Mouse (Mus musculus) left cerebral cortex, adult 2 months (tissue): ENCODE measurements around the gene Trpm8. TPM values are rescaled to one million over a fixed set of nuclear protein-coding genes. Genes with fewer than 3 reads are reported as not detected.
A peak's percentile ranks its signal among the peaks of the same experiment; 100 is the strongest.

Experiments
- DNase-seq, 2 experiments: peaks; one replicate each; pipeline ENCODE4 v3.0.0; 2021 to 2022; ENCODE audit warnings: low spot score in 2 of 2, mixed read lengths in 1 of 2; ENCODE audit errors: extremely low spot score in 1 of 2
- H3K27ac ChIP-seq: fragments of 200-600 bp; 2 replicates; pipeline ENCODE4 v1.8.1; 2022
- H3K4me3 ChIP-seq: fragments of 200-600 bp; 2 replicates; pipeline ENCODE4 v1.8.1; 2022
- CTCF ChIP-seq: fragments of 200-600 bp; IDR thresholded peaks from 2 replicates; pipeline ENCODE4 v1.8.1; 2022; ENCODE audit warnings: antibody characterized with exemption, mild to moderate bottlenecking, moderate library complexity
- intact Hi-C: fragments of 180-260 bp; cut with DNase I; formaldehyde crosslinking; loops from one replicate; pipeline ENCODE4 v1.15.1; 2025
- total RNA-seq, 2 experiments: library from RNA; stranded (reverse); gene quantifications; 2 replicates each; pipeline ENCODE4 v1.2.3; 2021

Gene Trpm8
- total RNA-seq, 2 experiments from 2014 or later: 0.23 to 0.26 TPM

GRCm38 (mm10) chr1:88322146-88322545, 44.7 kb downstream of the Trpm8 start:
- no peak for DNase-seq
- TF ChIP-seq CTCF: no peak
- Histone ChIP-seq H3K27ac (no peak overlapping the region), H3K4me3 (no peak overlapping the region)
- intact Hi-C loops: no loop called here

GRCm38 (mm10) chr1:88323101-88323500, 45.6 kb downstream of the Trpm8 start:
- no peak for TF ChIP-seq CTCF
- H3K4me3 ChIP-seq: no peak overlapping the region
- H3K27ac ChIP-seq: no peak overlapping the region
- intact Hi-C loops: no loop called here
- no peak for DNase-seq

- intact Hi-C loops: no loop called here
- no peak overlapping the region for H3K4me3 ChIP-seq
- H3K27ac ChIP-seq: no peak overlapping the region
- DNase-seq: no peak
- no peak for TF ChIP-seq CTCF
Measured at GRCm38 (mm10) chr1:88339481-88339880, 62.0 kb downstream of the Trpm8 start.

- Histone ChIP-seq H3K27ac (no peak overlapping the region), H3K4me3 (no peak overlapping the region)
- DNase-seq: no peak
- TF ChIP-seq CTCF: no peak
- intact Hi-C loops: no loop called here
Measured at GRCm38 (mm10) chr1:88342615-88343014, 65.2 kb downstream of the Trpm8 start.

GRCm38 (mm10) chr1:88345580-88345979, 68.1 kb downstream of the Trpm8 start:
- intact Hi-C loops: no loop called here
- DNase-seq: no peak
- TF ChIP-seq CTCF: no peak
- Histone ChIP-seq H3K4me3 (no peak overlapping the region), H3K27ac (no peak overlapping the region)

GRCm38 (mm10) chr1:88348496-88349005, 71.1 kb downstream of the Trpm8 start:
- Histone ChIP-seq H3K4me3 (no peak overlapping the region), H3K27ac (no peak overlapping the region)
- intact Hi-C loops: no loop called here
- TF ChIP-seq CTCF: no peak
- DNase-seq: no peak

- DNase-seq: no peak
- TF ChIP-seq CTCF: no peak
- H3K4me3 ChIP-seq: no peak overlapping the region
- intact Hi-C loops: no loop called here
- no peak overlapping the region for H3K27ac ChIP-seq
Measured at GRCm38 (mm10) chr1:88350761-88351160, 73.3 kb downstream of the Trpm8 start.

- Histone ChIP-seq H3K27ac (no peak overlapping the region), H3K4me3 (no peak overlapping the region)
- DNase-seq: no peak
- no peak for TF ChIP-seq CTCF
- intact Hi-C loops: loop anchor here (5.0 kb wide), 3 partner anchors 352 to 842 kb away; no protein-coding TSS in a partner anchor
Measured at GRCm38 (mm10) chr1:88355025-88355424, 77.6 kb downstream of the Trpm8 start.

- TF ChIP-seq CTCF: no peak
- intact Hi-C loops: loop anchor here (5.0 kb wide), 3 partner anchors 352 to 842 kb away; no protein-coding TSS in a partner anchor
- DNase-seq: no peak
- Histone ChIP-seq H3K27ac (no peak overlapping the region), H3K4me3 (no peak overlapping the region)
Measured at GRCm38 (mm10) chr1:88355681-88356080, 78.2 kb downstream of the Trpm8 start.

- Histone ChIP-seq H3K4me3 (no peak overlapping the region), H3K27ac (no peak overlapping the region)
- intact Hi-C loops: loop anchor here (1.0 to 5.0 kb wide), 4 partner anchors 351 to 841 kb away; no protein-coding TSS in a partner anchor
- no peak for DNase-seq
- no peak for TF ChIP-seq CTCF
Measured at GRCm38 (mm10) chr1:88356616-88357015, 79.2 kb downstream of the Trpm8 start.

- peak; percentile 83 for TF ChIP-seq CTCF
- H3K4me3 ChIP-seq: no peak overlapping the region
- peak; percentile 55 to 60 for DNase-seq
- intact Hi-C loops: loop anchor here (1.0 to 5.0 kb wide), 4 partner anchors 350 to 840 kb away; no protein-coding TSS in a partner anchor
- no peak overlapping the region for H3K27ac ChIP-seq
Measured at GRCm38 (mm10) chr1:88357458-88358090, 80.1 kb downstream of the Trpm8 start.

- intact Hi-C loops: loop anchor here (5.0 kb wide), 3 partner anchors 349 to 839 kb away; no protein-coding TSS in a partner anchor
- DNase-seq: no peak
- no peak overlapping the region for H3K4me3 ChIP-seq
- H3K27ac ChIP-seq: no peak overlapping the region
- TF ChIP-seq CTCF: no peak
Measured at GRCm38 (mm10) chr1:88358102-88358654, 80.7 kb downstream of the Trpm8 start.
